Mouse (Mus musculus): ENCODE results near the gene Obsl1. TPM values are rescaled to one million over a fixed set of nuclear protein-coding genes. Genes with fewer than 3 reads are reported as not detected.

The Obsl1 gene
- polyA plus RNA-seq, 1 experiment from 2014 or later: 52.4 TPM

DNA sequence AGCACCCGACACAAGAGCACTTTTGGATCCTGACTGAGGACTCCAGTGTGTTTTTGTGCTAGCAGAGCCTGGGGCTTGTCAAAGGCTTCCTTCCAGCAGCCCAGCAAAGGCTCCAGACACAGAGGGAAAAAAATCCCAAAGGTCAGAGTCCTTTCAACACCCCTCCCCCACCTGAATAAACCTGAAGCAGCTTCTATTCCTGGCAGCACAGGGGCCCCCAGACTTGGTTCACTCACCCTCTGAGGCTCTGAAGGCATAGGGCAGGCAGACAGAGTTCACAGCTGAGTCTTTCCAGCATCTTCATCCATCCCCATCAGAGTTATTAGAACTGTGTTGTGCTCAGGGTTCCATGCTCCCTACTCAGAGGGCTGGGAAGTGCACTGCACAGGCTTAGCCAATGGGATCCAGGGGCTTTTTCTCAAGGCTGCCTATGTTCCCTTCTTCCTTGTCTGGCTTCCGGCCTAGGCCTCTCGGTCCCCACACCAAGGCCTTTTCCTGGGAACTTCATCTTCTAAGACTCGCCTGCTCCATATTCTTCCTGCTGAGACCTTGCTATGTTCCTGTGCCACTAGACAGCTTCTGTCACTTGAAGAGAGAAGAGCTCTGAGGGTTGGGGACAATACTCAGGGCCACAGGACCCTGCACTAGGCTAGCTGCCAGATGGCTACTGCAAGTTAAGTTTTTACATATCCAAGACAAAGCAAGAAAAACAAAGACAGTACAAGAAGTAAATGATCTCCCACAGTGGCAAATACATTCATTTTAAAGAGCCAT is 5.4 kb upstream of the Obsl1 start:
- no peaks in the 10 kb centered on the region for H3K4me1 ChIP-seq (ENCODE audit: control insufficient read depth, insufficient read depth, low read length)
- H3K27ac ChIP-seq (replicated peaks; ENCODE audit: low read depth, low read length): no peak overlapping the region
- ATAC-seq (replicated peaks; ENCODE audit: insufficient number of reproducible peaks, low FRiP score, low TSS enrichment, low read depth) (no peak), DNase-seq (ENCODE audit: low spot score) (peak; percentile 44)
- 48% methylated on average over 4 of the region's 4 CpGs for WGBS
- no peak overlapping the region for H3K4me3 ChIP-seq (ENCODE audit: low read depth, low read length)
- H3K4me2 ChIP-seq (ENCODE audit: low read depth, low read length): no peak overlapping the region
- no peaks in the 10 kb centered on the region for H3K36me3 ChIP-seq (replicated peaks; ENCODE audit: control insufficient read depth, insufficient read depth, low read depth, low read length)
- no peaks in the 10 kb centered on the region for H3K27me3 ChIP-seq (ENCODE audit: control insufficient read depth, insufficient read depth, low read length)
- H3K9me3 ChIP-seq (replicated peaks; ENCODE audit: control insufficient read depth, low read length): no peaks in the 10 kb centered on the region
- H3K9ac ChIP-seq (replicated peaks; ENCODE audit: low read length): no peak overlapping the region

DNA sequence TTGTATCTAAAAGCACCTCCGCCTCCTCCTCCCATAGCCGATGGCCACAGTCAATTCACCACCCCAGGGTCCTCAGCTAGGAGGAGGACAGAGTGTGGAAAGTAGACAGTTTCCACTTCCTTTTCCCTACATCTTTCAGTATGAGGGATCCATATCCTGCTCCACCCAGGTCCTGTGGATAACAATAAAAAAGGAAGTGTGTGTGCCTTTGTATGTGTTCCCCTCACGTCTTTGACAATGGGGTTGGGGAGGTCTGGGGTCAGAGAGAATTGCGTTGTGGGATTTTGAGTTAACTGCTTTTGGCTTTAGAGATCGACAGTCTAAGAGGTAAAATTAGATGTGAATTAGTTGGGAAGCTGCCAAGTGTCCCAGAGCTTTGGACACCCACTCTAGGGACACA is 3.9 kb upstream of the Obsl1 start:
- H3K36me3 ChIP-seq (replicated peaks; ENCODE audit: control insufficient read depth, insufficient read depth, low read depth, low read length): no peaks in the 10 kb centered on the region
- no peak overlapping the region for H3K4me2 ChIP-seq (ENCODE audit: low read depth, low read length)
- DNase-seq (ENCODE audit: low spot score): no peak
- H3K9me3 ChIP-seq (replicated peaks; ENCODE audit: control insufficient read depth, low read length): no peaks in the 10 kb centered on the region
- H3K4me3 ChIP-seq (ENCODE audit: low read depth, low read length): no peak overlapping the region
- no peak for ATAC-seq (replicated peaks; ENCODE audit: insufficient number of reproducible peaks, low FRiP score, low TSS enrichment, low read depth)
- no peak overlapping the region for H3K27ac ChIP-seq (replicated peaks; ENCODE audit: low read depth, low read length)
- no peak overlapping the region for H3K9ac ChIP-seq (replicated peaks; ENCODE audit: low read length)
- no peaks in the 10 kb centered on the region for H3K4me1 ChIP-seq (ENCODE audit: control insufficient read depth, insufficient read depth, low read length)
- H3K27me3 ChIP-seq (ENCODE audit: control insufficient read depth, insufficient read depth, low read length): no peaks in the 10 kb centered on the region
- WGBS: 77% methylated on average over 5 of the region's 5 CpGs

DNA sequence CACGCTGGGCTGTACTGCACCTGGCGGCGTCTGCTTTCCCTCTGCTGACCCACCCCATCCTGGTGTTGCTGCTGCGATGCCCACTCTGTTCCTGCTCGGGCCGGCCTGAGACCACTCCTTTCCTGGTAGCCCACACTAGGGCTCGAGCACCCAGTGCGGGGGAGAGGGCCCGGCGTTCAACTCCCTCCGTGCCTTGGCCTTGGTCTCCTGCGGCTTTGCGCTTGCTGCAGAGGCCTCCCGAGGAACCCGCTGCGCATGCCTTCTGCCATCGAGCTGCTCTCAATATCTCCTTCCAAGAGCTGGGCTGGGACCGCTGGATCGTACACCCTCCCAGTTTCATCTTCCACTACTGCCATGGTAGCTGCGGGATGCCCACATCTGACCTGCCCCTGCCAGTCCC is 3.3 kb upstream of the Obsl1 start:
- Histone ChIP-seq H3K27ac (replicated peaks; ENCODE audit: low read depth, low read length) (no peak overlapping the region), H3K9ac (replicated peaks; ENCODE audit: low read length) (no peak overlapping the region), H3K36me3 (replicated peaks; ENCODE audit: control insufficient read depth, insufficient read depth, low read depth, low read length) (no peaks in the 10 kb centered on the region), H3K4me2 (ENCODE audit: low read depth, low read length) (no peak overlapping the region), H3K27me3 (ENCODE audit: control insufficient read depth, insufficient read depth, low read length) (no peaks in the 10 kb centered on the region), H3K4me3 (ENCODE audit: low read depth, low read length) (no peak overlapping the region), H3K4me1 (ENCODE audit: control insufficient read depth, insufficient read depth, low read length) (no peaks in the 10 kb centered on the region), H3K9me3 (replicated peaks; ENCODE audit: control insufficient read depth, low read length) (no peaks in the 10 kb centered on the region)
- WGBS: 53% methylated on average over 20 of the region's 20 CpGs
- no peak for DNase-seq (ENCODE audit: low spot score)
- no peak for ATAC-seq (replicated peaks; ENCODE audit: insufficient number of reproducible peaks, low FRiP score, low TSS enrichment, low read depth)

DNA sequence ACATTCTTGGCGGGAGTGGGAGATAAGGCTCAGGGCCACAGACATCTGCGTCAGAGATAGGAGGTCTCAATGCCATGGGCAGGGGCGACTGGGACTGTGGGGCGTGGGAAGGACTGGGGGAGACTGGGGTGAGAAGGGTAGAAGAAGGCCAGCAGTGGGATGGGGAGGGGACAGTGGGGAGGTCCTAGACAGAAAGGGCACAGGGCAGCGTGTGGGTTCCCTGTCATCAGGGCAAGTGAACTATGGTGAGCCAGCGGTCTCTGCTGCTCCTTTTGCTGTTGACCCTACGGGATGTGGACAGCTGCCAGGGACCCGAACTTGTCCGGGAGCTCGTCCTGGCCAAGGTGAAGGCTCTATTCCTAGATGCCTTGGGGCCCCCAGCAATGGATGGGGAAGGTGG is 754 bp upstream of the Obsl1 start, which contains the start of gene Inha:
Gene Inha, plus strand, starts transcription at position 72 of the 400 bp plus-strand sequence.
- peak within 1 kb of the TSS; percentile 95 for H3K4me2 ChIP-seq (ENCODE audit: low read depth, low read length)
- H3K9me3 ChIP-seq (replicated peaks; ENCODE audit: control insufficient read depth, low read length): no peaks in the 10 kb centered on the region
- WGBS: 80% methylated on average over 10 of the region's 10 CpGs
- H3K4me3 ChIP-seq (ENCODE audit: low read depth, low read length): peak within 1 kb of the TSS; percentile 91
- H3K36me3 ChIP-seq (replicated peaks; ENCODE audit: control insufficient read depth, insufficient read depth, low read depth, low read length): no peaks in the 10 kb centered on the region
- H3K27me3 ChIP-seq (ENCODE audit: control insufficient read depth, insufficient read depth, low read length): no peaks in the 10 kb centered on the region
- DNase-seq (ENCODE audit: low spot score) (no peak), ATAC-seq (replicated peaks; ENCODE audit: insufficient number of reproducible peaks, low FRiP score, low TSS enrichment, low read depth) (no peak)
- H3K27ac ChIP-seq (replicated peaks; ENCODE audit: low read depth, low read length): peak within 1 kb of the TSS; percentile 96
- H3K9ac ChIP-seq (replicated peaks; ENCODE audit: low read length): peak within 1 kb of the TSS; percentile 98
- H3K4me1 ChIP-seq (ENCODE audit: control insufficient read depth, insufficient read depth, low read length): no peaks in the 10 kb centered on the region; the same call in 1 of the 2 replicates

DNA sequence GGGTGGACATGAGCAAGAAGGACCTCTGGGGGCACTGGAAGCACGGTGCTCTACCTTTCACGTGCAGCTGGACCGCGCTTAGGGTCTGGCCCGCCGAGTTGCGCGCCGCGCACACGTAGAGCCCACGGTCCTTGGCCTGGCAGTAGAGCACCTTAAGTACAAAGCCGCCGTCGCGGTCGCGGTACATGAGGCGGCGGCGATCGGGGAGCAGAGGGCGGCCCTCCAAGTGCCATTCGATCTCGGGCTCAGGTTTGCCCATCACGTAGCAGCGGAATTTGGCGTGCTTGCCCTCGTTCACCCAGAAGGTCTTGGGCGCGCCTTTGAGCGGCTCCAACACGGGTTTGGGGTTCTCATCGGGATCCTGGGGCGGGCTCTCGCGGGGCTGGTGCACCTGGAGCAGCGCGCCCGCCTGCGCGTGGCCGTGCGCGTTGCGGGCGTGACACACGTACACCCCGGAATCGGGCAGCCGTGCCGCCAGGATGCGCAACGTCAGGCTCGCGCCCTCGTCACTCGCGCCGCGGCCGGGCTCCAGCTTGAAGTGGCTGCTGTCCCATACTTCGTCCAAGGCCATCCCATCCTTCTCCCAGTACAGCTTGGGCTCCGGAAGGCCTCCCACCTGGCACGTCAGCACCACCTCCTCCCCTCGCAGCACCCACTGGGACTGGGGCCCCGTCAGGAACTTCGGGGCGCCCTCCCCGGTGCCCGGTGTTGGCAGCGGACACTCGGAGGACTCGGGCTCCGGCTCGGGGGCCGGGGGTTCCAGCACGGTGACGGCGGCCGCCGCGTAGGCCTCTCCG is 895 bp downstream of the Obsl1 start:
- peak overlapping the region; percentile 95 for H3K4me2 ChIP-seq (ENCODE audit: low read depth, low read length)
- peak; percentile 40; the same call in 1 of the 2 replicates for ATAC-seq (replicated peaks; ENCODE audit: insufficient number of reproducible peaks, low FRiP score, low TSS enrichment, low read depth)
- no peaks in the 10 kb centered on the region for H3K9me3 ChIP-seq (replicated peaks; ENCODE audit: control insufficient read depth, low read length)
- peak overlapping the region; percentile 91 for H3K4me3 ChIP-seq (ENCODE audit: low read depth, low read length)
- H3K27me3 ChIP-seq (ENCODE audit: control insufficient read depth, insufficient read depth, low read length): no peaks in the 10 kb centered on the region
- peaks cover 10% of the 10 kb centered on the region for H3K36me3 ChIP-seq (replicated peaks; ENCODE audit: control insufficient read depth, insufficient read depth, low read depth, low read length)
- peak overlapping the region; percentile 96 for H3K27ac ChIP-seq (replicated peaks; ENCODE audit: low read depth, low read length)
- under 1% methylated on average over 83 of the region's 84 CpGs for WGBS
- peak; percentile 72 for DNase-seq (ENCODE audit: low spot score)
- H3K4me1 ChIP-seq (ENCODE audit: control insufficient read depth, insufficient read depth, low read length): no peaks in the 10 kb centered on the region; the same call in 1 of the 2 replicates
- peak overlapping the region; percentile 98 for H3K9ac ChIP-seq (replicated peaks; ENCODE audit: low read length)

DNA sequence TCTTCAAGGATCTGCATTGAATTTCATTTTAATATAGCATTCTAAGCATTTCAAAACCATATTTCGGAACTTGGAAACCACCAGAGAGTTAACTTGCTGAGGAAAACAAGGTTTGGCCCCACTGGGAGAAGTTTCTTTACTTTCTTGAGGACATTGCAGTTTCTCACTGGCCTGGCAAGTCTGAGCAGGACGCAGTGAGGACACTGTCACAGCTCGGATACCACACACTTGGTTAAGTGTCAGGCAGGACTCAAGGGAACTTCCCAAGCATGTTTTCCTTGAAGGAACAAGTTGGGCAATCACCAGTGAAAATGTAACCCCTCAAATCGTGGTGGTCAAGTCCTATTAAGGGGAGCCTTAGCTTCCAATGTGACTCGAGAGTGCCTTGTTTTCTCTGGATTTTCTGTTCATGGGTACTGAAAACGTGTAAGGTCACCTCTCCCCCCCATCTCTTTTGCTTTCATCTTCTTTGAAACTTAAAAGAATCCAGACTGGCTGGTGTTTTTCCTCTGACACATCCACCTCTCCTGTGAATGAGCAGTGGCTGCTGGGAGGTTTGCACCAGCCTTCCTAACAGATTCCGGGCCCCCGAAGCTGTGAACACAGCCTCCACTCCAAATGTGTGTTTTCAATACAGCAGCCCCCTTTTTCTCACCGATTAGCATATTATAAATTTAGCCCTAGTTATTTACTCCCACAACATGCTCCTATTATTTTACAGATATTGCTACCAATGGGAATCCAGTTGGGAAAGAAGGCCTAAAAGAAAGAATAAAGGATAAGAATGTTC is 1.8 kb downstream of the Obsl1 start:
- Histone ChIP-seq H3K27ac (replicated peaks; ENCODE audit: low read depth, low read length) (no peak overlapping the region), H3K4me3 (ENCODE audit: low read depth, low read length) (peak overlapping the region; percentile 91), H3K27me3 (ENCODE audit: control insufficient read depth, insufficient read depth, low read length) (no peaks in the 10 kb centered on the region), H3K9ac (replicated peaks; ENCODE audit: low read length) (no peak overlapping the region), H3K4me1 (ENCODE audit: control insufficient read depth, insufficient read depth, low read length) (no peaks in the 10 kb centered on the region; the same call in 1 of the 2 replicates), H3K4me2 (ENCODE audit: low read depth, low read length) (peak overlapping the region; percentile 95), H3K9me3 (replicated peaks; ENCODE audit: control insufficient read depth, low read length) (no peaks in the 10 kb centered on the region), H3K36me3 (replicated peaks; ENCODE audit: control insufficient read depth, insufficient read depth, low read depth, low read length) (peaks cover 10% of the 10 kb centered on the region)
- ATAC-seq (replicated peaks; ENCODE audit: insufficient number of reproducible peaks, low FRiP score, low TSS enrichment, low read depth) (no peak), DNase-seq (ENCODE audit: low spot score) (no peak)
- 62% methylated on average over 9 of the region's 9 CpGs for WGBS

DNA sequence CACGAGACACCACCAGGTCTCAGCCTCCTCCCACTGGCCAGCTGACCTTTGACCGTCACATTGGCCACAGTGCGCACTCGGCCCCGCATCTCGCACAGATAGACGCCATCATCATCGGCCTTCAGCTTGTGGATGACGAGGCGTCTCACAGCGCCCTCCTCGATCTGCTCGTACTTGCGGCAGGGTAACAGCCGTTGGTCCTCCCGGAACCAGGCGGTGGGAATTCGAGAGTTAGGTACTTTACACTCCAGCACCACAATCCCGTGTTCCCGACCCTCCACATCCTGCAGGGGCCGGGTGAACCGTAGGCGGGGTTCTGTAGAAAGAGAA is 2.6 kb downstream of the Obsl1 start:
- H3K9ac ChIP-seq (replicated peaks; ENCODE audit: low read length): no peak overlapping the region
- no peaks in the 10 kb centered on the region for H3K27me3 ChIP-seq (ENCODE audit: control insufficient read depth, insufficient read depth, low read length)
- H3K36me3 ChIP-seq (replicated peaks; ENCODE audit: control insufficient read depth, insufficient read depth, low read depth, low read length): peaks cover 10% of the 10 kb centered on the region
- DNase-seq (ENCODE audit: low spot score) (no peak), ATAC-seq (replicated peaks; ENCODE audit: insufficient number of reproducible peaks, low FRiP score, low TSS enrichment, low read depth) (no peak)
- H3K9me3 ChIP-seq (replicated peaks; ENCODE audit: control insufficient read depth, low read length): no peaks in the 10 kb centered on the region
- no peak overlapping the region for H3K27ac ChIP-seq (replicated peaks; ENCODE audit: low read depth, low read length)
- H3K4me2 ChIP-seq (ENCODE audit: low read depth, low read length): no peak overlapping the region
- WGBS: 61% methylated on average over 23 of the region's 23 CpGs
- H3K4me3 ChIP-seq (ENCODE audit: low read depth, low read length): no peak overlapping the region
- no peaks in the 10 kb centered on the region; the same call in 1 of the 2 replicates for H3K4me1 ChIP-seq (ENCODE audit: control insufficient read depth, insufficient read depth, low read length)

Data from embryonic facial prominence, embryonic 11.5 days (tissue).